Mouse (Mus musculus) MEL (cell line): ENCODE results near the gene Arhgap35. TPM values are rescaled to one million over a fixed set of nuclear protein-coding genes. Genes with fewer than 3 reads are reported as not detected.

Source experiments
- DNase-seq: peaks from one replicate; pipeline ENCODE4 v3.0.0; 2011; ENCODE audit warnings: low read depth, low spot score
- H3K27ac ChIP-seq: 2 replicates; pipeline ENCODE4 v1.5.1; 2012; ENCODE audit warnings: low read depth, mild to moderate bottlenecking, control low read depth, low read length, moderate library complexity; ENCODE audit not compliant: control insufficient read depth
- H3K27me3 ChIP-seq, 2 experiments: fragments of 150-350 bp in 1 of 2; sonication (generic) in 1 of 2; 2 replicates each; pipeline ENCODE4 v1.6.1; 2012; ENCODE audit warnings: low read length in 2 of 2, mild to moderate bottlenecking in 2 of 2, improper control_type of control experiment in 1 of 2, moderate library complexity in 1 of 2; ENCODE audit not compliant: insufficient read depth in 2 of 2, control insufficient read depth in 1 of 2
- H3K36me3 ChIP-seq, 2 experiments: 2 replicates each; pipeline ENCODE4 v1.6.1; 2012 to 2014; ENCODE audit warnings: low read length in 2 of 2, improper control_type of control experiment in 1 of 2, inconsistent platforms in 1 of 2, mild to moderate bottlenecking in 1 of 2; ENCODE audit not compliant: insufficient read depth in 2 of 2, control insufficient read depth in 1 of 2
- H3K4me1 ChIP-seq, 2 experiments: fragments of 150-350 bp in 1 of 2; sonication (generic) in 1 of 2; 2 replicates each; pipeline ENCODE4 v1.6.1; 2012; ENCODE audit warnings: low read length in 2 of 2, improper control_type of control experiment in 1 of 2, mild to moderate bottlenecking in 1 of 2; ENCODE audit not compliant: insufficient read depth in 2 of 2, control insufficient read depth in 1 of 2
- H3K4me3 ChIP-seq, 2 experiments: fragments of 150-350 bp in 1 of 2; sonication (generic) in 1 of 2; 2 replicates each; pipeline ENCODE4 v1.5.1; 2012; ENCODE audit warnings: low read depth in 2 of 2, low read length in 2 of 2, mild to moderate bottlenecking in 2 of 2, moderate library complexity in 2 of 2, control low read depth in 1 of 2, improper control_type of control experiment in 1 of 2; ENCODE audit not compliant: control insufficient read depth in 1 of 2, insufficient read depth in 1 of 2
- H3K79me2 ChIP-seq: 2 replicates; pipeline ENCODE4 v1.6.1; 2012; ENCODE audit warnings: mild to moderate bottlenecking, low read length, moderate library complexity; ENCODE audit not compliant: control insufficient read depth, poor library complexity, insufficient read depth
- H3K9ac ChIP-seq: 2 replicates; pipeline ENCODE4 v1.6.1; 2012; ENCODE audit warnings: low read depth, mild to moderate bottlenecking, control low read depth, low read length, moderate library complexity; ENCODE audit not compliant: control insufficient read depth, poor library complexity, severe bottlenecking
- H3K9me3 ChIP-seq: fragments of 150-350 bp; sonication (generic); replicated peaks from 2 replicates; pipeline ENCODE4 v1.6.1; 2012; ENCODE audit warnings: mild to moderate bottlenecking, low read length, improper control_type of control experiment, moderate library complexity; ENCODE audit not compliant: insufficient read depth
- BHLHE40 ChIP-seq: IDR thresholded peaks from 2 replicates; pipeline ENCODE4 v1.6.1; 2012; ENCODE audit warnings: low read depth, mild to moderate bottlenecking, inconsistent platforms, low read length, improper control_type of control experiment, borderline replicate concordance
- CTCF ChIP-seq, 3 experiments: IDR thresholded peaks in 2 of 3; conservative IDR thresholded peaks in 1 of 3; 2 replicates each; pipeline ENCODE4 v1.5.1; 2011 to 2012; ENCODE audit warnings: low read length in 3 of 3, low read depth in 2 of 3, mild to moderate bottlenecking in 2 of 3, improper control_type of control experiment in 1 of 3, inconsistent platforms in 1 of 3, mixed read lengths in 1 of 3, moderate library complexity in 1 of 3; ENCODE audit not compliant: control insufficient read depth in 1 of 3, insufficient read depth in 1 of 3, poor library complexity in 1 of 3, severe bottlenecking in 1 of 3
- E2F4 ChIP-seq: IDR thresholded peaks from 2 replicates; pipeline ENCODE4 v1.6.1; 2011; ENCODE audit warnings: low read depth, low read length, improper control_type of control experiment, borderline replicate concordance
- ELF1 ChIP-seq: IDR thresholded peaks from 2 replicates; pipeline ENCODE4 v1.6.1; 2014; ENCODE audit warnings: low read depth, mild to moderate bottlenecking, inconsistent platforms, low read length, improper control_type of control experiment, moderate library complexity
- EP300 ChIP-seq, 2 experiments: IDR thresholded peaks; 2 replicates each; pipeline ENCODE4 v1.6.1; 2011; ENCODE audit warnings: improper control_type of control experiment in 2 of 2, low read length in 2 of 2, low read depth in 1 of 2, mild to moderate bottlenecking in 1 of 2
- ETS1 ChIP-seq: IDR thresholded peaks from 2 replicates; pipeline ENCODE4 v1.6.1; 2012; ENCODE audit warnings: low read depth, mild to moderate bottlenecking, inconsistent platforms, low read length, improper control_type of control experiment, moderate library complexity
- GABPA ChIP-seq: IDR thresholded peaks from 2 replicates; pipeline ENCODE4 v1.6.1; 2012; ENCODE audit warnings: low read depth, mild to moderate bottlenecking, inconsistent platforms, low read length, improper control_type of control experiment, moderate library complexity
- GATA1 ChIP-seq: IDR thresholded peaks from 2 replicates; pipeline ENCODE4 v1.6.1; 2011; ENCODE audit warnings: low read depth, low read length, improper control_type of control experiment
- KAT2A ChIP-seq: conservative IDR thresholded peaks from 2 replicates; pipeline ENCODE4 v1.6.1; 2012; ENCODE audit warnings: low read depth, low read length, improper control_type of control experiment, inconsistent platforms
- MAFK ChIP-seq: IDR thresholded peaks from 2 replicates; pipeline ENCODE4 v1.6.1; 2011; ENCODE audit warnings: low read depth, mild to moderate bottlenecking, low read length, improper control_type of control experiment, borderline replicate concordance
- MAX ChIP-seq: IDR thresholded peaks from 2 replicates; pipeline ENCODE4 v1.6.1; 2011; ENCODE audit warnings: low read length, improper control_type of control experiment
- MEF2A ChIP-seq: IDR thresholded peaks from 2 replicates; pipeline ENCODE4 v1.6.1; 2014; ENCODE audit warnings: low read depth, mild to moderate bottlenecking, inconsistent platforms, low read length, improper control_type of control experiment; ENCODE audit not compliant: poor library complexity, insufficient replicate concordance, severe bottlenecking; ENCODE audit errors: extremely low read depth
- MYB ChIP-seq: IDR thresholded peaks from 2 replicates; pipeline ENCODE4 v1.6.1; 2011; ENCODE audit warnings: mild to moderate bottlenecking, low read depth, low read length, improper control_type of control experiment
- POLR2AphosphoS2 ChIP-seq: IDR thresholded peaks from 2 replicates; pipeline ENCODE4 v1.6.1; 2011; ENCODE audit warnings: low read length, improper control_type of control experiment
- RCOR1 ChIP-seq: IDR thresholded peaks from 2 replicates; pipeline ENCODE4 v1.6.1; 2012; ENCODE audit warnings: low read depth, mild to moderate bottlenecking, inconsistent platforms, low read length, improper control_type of control experiment
- SMC3 ChIP-seq: IDR thresholded peaks from 2 replicates; pipeline ENCODE4 v1.6.1; 2011; ENCODE audit warnings: low read depth, low read length, improper control_type of control experiment
- TAL1 ChIP-seq: IDR thresholded peaks from 2 replicates; pipeline ENCODE4 v1.6.1; 2012; ENCODE audit warnings: mild to moderate bottlenecking, inconsistent platforms, low read length, moderate library complexity, mixed read lengths
- TCF12 ChIP-seq: IDR thresholded peaks from 2 replicates; pipeline ENCODE4 v1.6.1; 2014; ENCODE audit warnings: low read depth, mild to moderate bottlenecking, inconsistent platforms, low read length, improper control_type of control experiment, moderate library complexity
- ZKSCAN1 ChIP-seq: IDR thresholded peaks from 2 replicates; pipeline ENCODE4 v1.6.1; 2012; ENCODE audit warnings: low read depth, mild to moderate bottlenecking, inconsistent platforms, low read length, improper control_type of control experiment, moderate library complexity
- ZNF384 ChIP-seq: IDR thresholded peaks from 2 replicates; pipeline ENCODE4 v1.6.1; 2012; ENCODE audit warnings: low read depth, mild to moderate bottlenecking, inconsistent platforms, low read length, improper control_type of control experiment
- polyA plus RNA-seq, 2 experiments: library from polyadenylated mRNA; stranded (reverse) in 1 of 2; unstranded in 1 of 2; fragments of >175 nt in 1 of 2; fragments of >200 nt in 1 of 2; gene quantifications; 2 replicates each; pipeline versions ENCODE4 v1.2.1 to v1.2.4; 2012; ENCODE audit warnings: low replicate concordance in 2 of 2, low read depth in 1 of 2; ENCODE audit not compliant: insufficient read length in 2 of 2, insufficient read depth in 1 of 2, missing spikeins in 1 of 2
- total RNA-seq: library from RNA; depleted of rRNA; stranded (reverse); fragments of 300-350 nt; gene quantifications from 2 replicates; pipeline ENCODE4 v1.2.3, GENCODE M21; 2012

The Arhgap35 gene
- total and polyA plus RNA-seq, 3 experiments = 7.4 to 13.4 TPM; not detected in 1

DNA sequence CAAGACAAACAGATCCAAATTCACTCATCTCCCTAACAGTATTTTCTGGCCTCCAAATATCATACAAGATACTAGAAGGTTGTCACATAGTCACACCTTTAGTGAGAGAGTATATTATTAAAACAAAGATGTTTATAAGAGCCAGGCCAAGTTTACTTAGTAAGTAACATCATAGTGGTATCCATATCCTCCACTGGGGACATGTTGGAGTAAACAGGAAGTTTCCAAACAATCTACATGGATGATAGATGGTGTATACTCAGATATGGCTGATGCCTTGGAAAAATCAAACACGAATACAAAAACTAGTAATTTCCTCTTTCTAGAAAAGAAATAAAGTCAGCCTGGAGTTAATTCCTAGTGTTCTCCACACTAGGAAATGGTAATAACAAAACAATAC, 65.5 kb downstream of the Arhgap35 start:
- no peak for DNase-seq
- Histone ChIP-seq H3K27ac (no peak overlapping the region), H3K4me3 (no peak overlapping the region), H3K27me3 (no peaks in the 10 kb centered on the region), H3K9ac (no peak overlapping the region), H3K36me3 (peaks cover 0 to 3% of the 10 kb centered on the region in 2 experiments; a peak in 2 of 4 replicates), H3K4me1 (no peaks in the 10 kb centered on the region), H3K9me3 (no peaks in the 10 kb centered on the region), H3K79me2 (no peaks in the 10 kb centered on the region; the same call in 1 of the 2 replicates)
- no peak for TF ChIP-seq TAL1
- TF ChIP-seq MAX = no peak
- TF ChIP-seq E2F4 = no peak
- TF ChIP-seq GABPA = no peak
- no peak for TF ChIP-seq KAT2A
- no peak for TF ChIP-seq SMC3
- TF ChIP-seq ZKSCAN1 = no peak
- TF ChIP-seq ETS1 = no peak
- TF ChIP-seq POLR2AphosphoS2 = no peak
- TF ChIP-seq ZNF384 = no peak
- TF ChIP-seq CTCF (IDR thresholded peaks at IDR 0.05 in 2 of 3, conservative IDR thresholded peaks at IDR 0.05 in 1 of 3; ENCODE audit: control insufficient read depth in 1 of 3, insufficient read depth in 1 of 3, low read depth in 2 of 3, low read length in 3 of 3, poor library complexity in 1 of 3, severe bottlenecking in 1 of 3) = no peak
- TF ChIP-seq GATA1 = no peak
- no peak for TF ChIP-seq MAFK
- TF ChIP-seq TCF12 = no peak
- TF ChIP-seq ELF1 = no peak
- TF ChIP-seq MYB = no peak

DNA sequence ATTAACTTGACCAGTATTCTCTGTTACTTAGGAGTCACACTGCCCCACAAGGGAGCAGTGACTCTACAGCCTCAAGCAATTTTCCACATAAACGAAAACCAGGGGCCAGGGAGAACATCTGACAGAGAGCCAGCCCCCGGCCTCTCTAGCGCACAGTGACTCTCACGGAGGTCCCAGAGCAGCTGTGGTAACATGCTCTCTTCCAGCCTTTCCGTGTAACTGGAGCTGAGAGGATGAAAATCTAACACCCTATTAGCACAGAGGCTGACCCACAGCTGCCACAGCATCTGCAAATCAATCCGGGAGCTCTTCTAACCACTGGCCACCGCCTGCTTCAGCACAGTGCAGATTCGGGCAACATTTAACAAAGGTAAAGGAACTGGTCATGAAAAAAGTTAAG, 70.0 kb downstream of the Arhgap35 start:
- H3K27ac ChIP-seq = no peak overlapping the region
- H3K79me2 ChIP-seq = no peaks in the 10 kb centered on the region; the same call in 1 of the 2 replicates
- H3K4me1 ChIP-seq = no peaks in the 10 kb centered on the region
- H3K36me3 ChIP-seq = peaks cover 0 to 3% of the 10 kb centered on the region in 2 experiments; a peak in 2 of 4 replicates
- no peak overlapping the region for H3K4me3 ChIP-seq
- DNase-seq = no peak
- H3K27me3 ChIP-seq = no peaks in the 10 kb centered on the region
- TF ChIP-seq MEF2A (no peak), MAFK (no peak), BHLHE40 (no peak), GABPA (no peak), RCOR1 (no peak), EP300 (IDR thresholded peaks at IDR 0.05; ENCODE audit: low read depth in 1 of 2, low read length in 2 of 2) (no peak), KAT2A (no peak), ZKSCAN1 (no peak), SMC3 (no peak)
- no peak overlapping the region for H3K9ac ChIP-seq
- H3K9me3 ChIP-seq = no peaks in the 10 kb centered on the region
